Mouse (Mus musculus): ENCODE results near the gene Gm17657. TPM values are rescaled to one million over a fixed set of nuclear protein-coding genes. Genes with fewer than 3 reads are reported as not detected.
A peak's percentile ranks its signal among the peaks of the same experiment; 100 is the strongest.
"Not testable (repeated sequence)": the region's sequence is repeated elsewhere in the genome, so short reads cannot be mapped to it uniquely, and the experiment has no call there.

The Gm17657 gene
- total RNA-seq, 4 experiments from 2014 or later: not detected

DNA sequence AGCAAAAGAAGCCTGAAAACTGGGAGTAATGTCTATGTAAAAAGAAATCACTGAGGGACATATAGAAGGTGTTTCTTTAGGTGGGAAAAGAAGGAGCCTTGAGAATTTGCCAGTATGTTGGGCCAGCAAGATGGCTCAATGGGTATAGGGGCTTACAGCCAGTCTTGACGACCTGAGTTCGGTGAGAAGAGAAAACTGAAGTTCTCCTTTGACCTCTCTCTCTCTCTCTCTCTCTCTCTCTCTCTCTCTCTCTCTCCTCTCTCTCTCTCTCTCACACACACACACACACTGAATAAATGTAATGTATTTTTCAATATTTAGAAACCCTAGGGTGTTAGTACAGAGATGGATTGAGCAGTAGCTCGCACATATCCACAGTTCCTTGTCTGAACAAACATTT lies 944 bp downstream of the Gm17657 start:
- DNase-seq (ENCODE audit: low spot score in 2 of 2): no peak

GRCm38 (mm10) chr17:29545241-29545640 lies 4.2 kb downstream of the Gm17657 start:
- no peak for DNase-seq (ENCODE audit: low spot score in 2 of 2)

DNA sequence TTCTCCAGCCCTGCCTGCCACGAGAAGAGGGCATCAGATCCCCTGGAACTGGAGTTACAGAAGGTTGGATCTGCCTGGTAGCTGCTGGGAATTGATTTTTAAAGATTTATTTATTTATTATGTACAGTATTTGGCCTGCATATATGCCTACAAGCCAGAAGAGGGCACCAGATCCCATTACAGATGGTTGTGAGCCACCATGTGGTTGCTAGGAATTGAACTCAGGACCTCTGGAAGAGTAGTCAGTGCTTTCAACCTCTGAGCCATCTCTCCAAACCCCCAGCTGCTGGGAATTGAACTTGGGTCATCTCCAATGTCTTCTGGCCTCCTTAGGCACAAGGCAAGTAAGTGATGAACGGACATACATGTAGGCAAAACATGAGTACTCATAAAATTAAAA lies 5.4 kb downstream of the Gm17657 start:
- DNase-seq (ENCODE audit: low spot score in 2 of 2): no peak

DNA sequence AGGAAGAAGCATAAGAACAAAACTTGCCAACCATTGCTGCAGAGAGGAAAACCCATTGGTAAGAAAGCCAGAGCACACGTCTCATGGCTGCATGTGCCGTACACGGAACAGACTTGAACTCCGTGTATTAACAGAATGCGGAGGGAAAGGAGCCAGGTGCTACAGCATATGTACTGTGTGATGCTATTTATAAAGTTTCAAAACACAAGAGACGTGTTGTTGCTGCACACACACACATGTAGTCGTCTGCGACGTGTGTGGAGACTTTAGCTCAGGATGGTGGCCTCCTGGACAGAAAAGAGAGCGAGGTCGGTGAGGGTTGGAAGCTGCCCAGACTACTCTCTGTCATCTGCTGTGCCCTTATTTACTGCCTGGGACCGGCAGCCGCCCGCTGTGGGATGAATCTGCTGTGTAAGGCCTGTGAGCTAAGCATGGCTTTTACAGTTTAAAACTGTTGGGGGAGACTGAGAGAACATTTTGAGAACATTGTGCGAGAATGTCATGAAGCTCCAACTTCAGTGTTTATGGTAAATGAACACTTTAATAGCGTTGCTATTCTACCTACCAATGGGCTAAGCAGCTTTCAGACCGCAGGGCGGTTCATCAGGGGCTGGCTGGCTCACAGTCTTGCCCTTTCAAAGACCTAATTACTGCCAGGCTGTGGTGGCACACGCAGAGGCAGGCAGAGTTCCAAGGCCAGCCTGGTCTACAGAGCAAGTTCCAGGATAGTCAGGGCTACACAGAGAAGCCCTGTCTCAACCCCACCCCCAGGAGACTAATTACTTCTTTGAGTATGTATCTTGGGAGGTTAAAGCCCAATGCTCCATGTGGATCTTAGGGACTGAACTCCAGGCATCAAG lies 6.4 kb downstream of the Gm17657 start:
- no peak for DNase-seq (ENCODE audit: low spot score in 2 of 2)

GRCm38 (mm10) chr17:29541419-29541818 lies 8.0 kb downstream of the Gm17657 start:
- DNase-seq (ENCODE audit: low spot score in 2 of 2): no peak

DNA sequence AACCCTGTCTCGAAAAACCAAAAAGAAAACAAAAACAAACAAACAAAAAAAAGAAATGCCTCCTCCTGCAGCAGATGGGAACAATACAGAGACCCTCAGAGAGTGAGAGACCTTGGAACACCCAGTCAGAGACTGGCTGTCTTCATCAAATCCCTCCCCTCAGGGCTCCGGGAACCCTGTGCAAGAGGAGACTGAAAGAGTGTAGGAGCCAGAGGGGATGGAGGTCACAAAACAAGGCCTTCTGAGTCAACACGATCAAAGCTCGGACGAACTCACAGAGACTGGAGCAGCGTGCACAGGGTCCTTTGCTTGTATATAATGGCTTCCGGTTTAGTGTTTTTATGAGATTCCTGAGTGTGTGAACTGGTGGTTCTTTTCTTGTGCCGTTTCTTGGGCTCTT lies 9.0 kb downstream of the Gm17657 start:
- DNase-seq (ENCODE audit: low spot score in 2 of 2): no peak

- no peak for DNase-seq (ENCODE audit: low spot score in 2 of 2)
Observed at GRCm38 (mm10) chr17:29533866-29534265, 15.6 kb downstream of the Gm17657 start.

DNA sequence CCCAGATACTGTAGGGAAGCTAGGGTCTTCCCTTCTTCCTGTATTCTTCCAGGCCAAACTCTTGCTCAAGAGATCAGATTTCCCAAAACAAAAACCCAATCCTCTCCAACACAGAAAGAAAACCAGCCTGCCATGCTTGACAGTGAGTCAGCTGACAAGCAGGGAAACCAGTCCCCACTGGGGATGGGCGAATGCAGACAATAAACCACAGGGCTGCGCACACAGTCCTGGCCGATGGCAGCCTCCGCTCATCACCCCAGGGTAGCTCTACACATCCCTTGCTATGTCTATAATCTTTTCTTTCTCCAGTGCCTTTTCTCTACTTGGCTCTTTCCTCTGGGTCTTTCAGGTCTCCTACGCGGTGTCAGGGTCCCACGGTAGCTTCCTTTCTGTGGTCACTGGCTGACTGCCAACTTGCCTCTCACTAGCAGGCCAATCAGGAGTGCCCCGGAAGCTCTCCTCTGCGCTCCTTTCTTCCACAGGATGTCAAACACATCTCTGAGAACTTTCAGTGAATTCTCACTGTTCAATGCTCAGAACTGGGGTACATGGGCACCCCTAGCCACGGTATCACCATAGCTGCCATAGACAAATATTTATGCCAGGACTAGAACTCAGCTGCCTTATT lies 17.6 kb downstream of the Gm17657 start:
- no peak for DNase-seq (ENCODE audit: low spot score in 2 of 2)

DNA sequence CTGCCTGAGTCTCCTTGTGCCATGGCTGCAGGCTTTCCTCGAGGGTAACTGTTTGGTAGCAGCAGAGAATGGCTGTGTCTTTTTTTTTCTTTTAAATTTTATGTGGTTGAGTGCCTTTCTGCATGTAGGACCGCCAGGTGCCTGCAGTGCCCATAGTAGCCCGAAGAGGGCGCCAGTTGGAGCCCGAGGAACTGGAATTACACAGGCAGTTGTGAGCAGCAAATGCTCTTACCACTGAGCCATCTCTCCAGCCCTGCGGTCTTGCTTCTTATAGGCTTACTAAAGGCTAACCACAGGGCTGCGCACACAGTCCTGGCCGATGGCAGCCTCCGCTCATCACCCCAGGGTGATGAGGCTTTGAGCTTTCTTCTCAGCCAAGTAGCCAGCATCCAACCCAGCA lies 18.2 kb downstream of the Gm17657 start:
- DNase-seq (ENCODE audit: low spot score in 2 of 2): no peak

GRCm38 (mm10) chr17:29530508-29530907 lies 18.9 kb downstream of the Gm17657 start:
- DNase-seq (ENCODE audit: low spot score in 2 of 2): no peak

- no peak for DNase-seq (ENCODE audit: low spot score in 2 of 2)
Observed at GRCm38 (mm10) chr17:29528568-29529187, 20.8 kb downstream of the Gm17657 start.

- no peak for DNase-seq (ENCODE audit: low spot score in 2 of 2)
Observed at GRCm38 (mm10) chr17:29525613-29526012, 23.8 kb downstream of the Gm17657 start.

DNA sequence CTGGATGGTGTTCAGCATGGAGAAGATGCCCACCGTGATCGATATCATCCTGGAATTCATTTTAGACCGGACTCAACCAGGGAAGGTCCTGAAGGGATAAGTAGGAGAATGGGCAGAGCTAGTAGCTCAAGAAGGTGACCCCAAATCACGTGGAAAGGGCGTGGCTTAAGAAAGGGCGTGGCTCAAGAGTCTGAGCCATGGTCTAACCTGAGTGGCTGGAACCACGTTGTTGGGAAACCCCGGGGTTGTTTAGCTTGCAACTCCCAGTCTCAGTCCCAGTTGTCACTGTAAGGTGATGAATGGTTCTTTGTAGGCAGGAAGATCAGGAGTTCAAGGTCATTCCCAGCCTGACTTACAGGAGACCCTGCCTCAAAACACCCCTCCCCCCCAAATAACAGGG lies 29.7 kb downstream of the Gm17657 start:
- no peak for DNase-seq (ENCODE audit: low spot score in 2 of 2)

GRCm38 (mm10) chr17:29518665-29519064 lies 30.8 kb downstream of the Gm17657 start:
- DNase-seq (ENCODE audit: low spot score in 2 of 2): not testable (repeated sequence)

GRCm38 (mm10) chr17:29514435-29514834 lies 35.0 kb downstream of the Gm17657 start:
- peak; percentile 41 to 80 for DNase-seq (ENCODE audit: low spot score in 2 of 2)

DNA sequence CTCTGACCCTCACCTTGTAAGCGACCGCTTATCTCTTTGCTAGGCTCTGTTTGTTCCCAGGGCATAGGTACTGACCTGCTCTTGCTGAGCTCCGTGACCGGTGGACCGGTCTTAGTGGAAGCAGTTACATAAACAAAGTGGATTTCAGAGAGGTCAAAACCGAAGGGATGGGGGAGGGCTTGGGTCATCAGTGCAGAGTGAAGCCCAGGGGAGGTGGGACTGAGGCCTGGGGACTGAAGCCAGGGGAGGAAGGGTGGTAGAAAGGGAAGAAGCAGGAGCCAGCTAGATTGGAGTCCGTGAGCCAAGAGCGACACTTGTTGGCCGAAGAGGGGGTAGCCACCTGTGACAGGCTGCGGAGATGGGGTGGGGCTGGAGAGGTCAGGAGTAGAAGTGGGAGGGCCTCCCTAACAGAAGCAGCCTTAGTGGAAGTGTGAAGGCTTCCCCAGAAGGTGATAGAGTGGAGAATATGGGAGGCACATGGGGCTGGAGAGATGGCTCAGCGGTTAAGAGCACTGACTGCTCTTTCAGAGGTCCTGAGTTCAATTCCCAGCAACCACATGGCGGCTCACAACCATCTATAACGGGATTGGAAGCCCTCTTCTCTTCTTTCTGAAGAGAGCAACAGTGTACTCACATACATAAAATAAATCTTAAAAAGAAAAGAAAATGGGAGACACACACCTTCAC lies 36.3 kb downstream of the Gm17657 start:
- DNase-seq (ENCODE audit: low spot score in 2 of 2): no peak

DNA sequence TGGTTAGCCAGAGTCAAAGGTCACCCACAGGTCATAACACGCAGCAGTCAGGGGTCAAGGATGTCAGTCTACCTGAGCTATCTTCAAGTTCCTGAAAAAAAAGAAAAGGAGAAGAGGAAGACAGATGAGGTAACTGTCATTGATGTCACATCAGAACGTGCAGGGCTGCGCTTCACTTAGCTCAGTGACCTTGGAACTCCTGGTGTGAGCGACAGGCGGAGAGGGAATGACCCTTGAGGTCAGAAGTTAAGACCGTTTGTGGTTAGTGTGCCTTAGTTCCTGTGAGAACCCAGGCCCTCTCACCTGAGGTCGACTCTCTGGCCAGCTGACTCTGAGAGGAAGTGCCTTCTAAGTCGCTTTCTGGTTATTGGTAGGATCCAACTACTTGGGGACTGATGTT lies 38.7 kb downstream of the Gm17657 start:
- no peak for DNase-seq (ENCODE audit: low spot score in 2 of 2)

DNA sequence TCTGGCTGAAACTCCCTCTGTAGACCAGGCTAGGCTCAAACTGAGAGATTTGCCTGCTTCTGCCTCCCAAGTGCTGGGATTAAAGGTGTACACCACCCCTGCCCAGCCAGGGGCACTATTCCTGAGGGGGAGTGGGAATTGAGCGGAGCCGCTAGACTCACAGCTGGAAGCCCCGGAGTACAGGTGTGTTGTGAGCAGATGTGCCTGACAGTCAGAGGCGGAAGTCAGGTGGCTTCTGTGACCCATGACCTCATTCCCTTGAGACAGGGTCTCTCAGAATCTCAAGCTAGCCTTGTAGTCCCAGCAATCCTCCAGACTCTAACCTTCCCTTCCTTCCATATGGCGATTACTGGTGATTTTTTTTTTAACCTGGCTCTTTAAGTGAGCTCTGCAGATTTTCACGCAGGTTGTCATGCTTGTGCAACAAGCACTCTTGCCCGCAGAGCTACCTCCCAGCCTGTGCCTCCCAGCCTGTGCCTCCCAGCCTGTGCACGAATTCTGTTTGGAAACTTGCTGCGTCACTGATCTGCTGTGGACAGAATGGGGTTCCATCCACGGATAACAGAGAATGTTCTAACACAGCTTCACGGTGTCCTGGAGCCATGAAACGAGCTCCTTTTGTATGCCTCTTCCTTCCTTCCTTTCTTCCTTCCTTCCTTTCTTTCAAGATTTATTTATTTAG lies 40.4 kb downstream of the Gm17657 start:
- DNase-seq (ENCODE audit: low spot score in 2 of 2): no peak

DNA sequence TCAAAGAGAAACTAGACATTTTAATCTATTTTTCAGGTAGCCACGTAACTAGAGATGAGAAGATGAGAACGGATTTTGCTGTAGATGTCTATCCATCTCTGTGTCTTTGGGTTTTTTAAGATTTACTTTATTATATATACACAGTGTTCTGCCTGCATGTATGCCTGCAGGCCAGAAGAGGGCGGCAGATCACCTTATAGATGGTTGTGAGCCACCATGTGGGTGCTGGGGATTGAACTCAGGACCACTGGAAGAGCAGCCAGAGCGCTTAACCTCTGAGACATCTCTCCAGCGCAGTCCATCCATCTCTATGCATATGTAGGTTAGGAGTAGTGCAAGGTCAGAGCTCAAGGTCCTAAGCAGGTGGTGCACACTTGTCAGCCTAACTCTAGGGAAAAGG lies 45.7 kb downstream of the Gm17657 start:
- DNase-seq (ENCODE audit: low spot score in 2 of 2): no peak

DNA sequence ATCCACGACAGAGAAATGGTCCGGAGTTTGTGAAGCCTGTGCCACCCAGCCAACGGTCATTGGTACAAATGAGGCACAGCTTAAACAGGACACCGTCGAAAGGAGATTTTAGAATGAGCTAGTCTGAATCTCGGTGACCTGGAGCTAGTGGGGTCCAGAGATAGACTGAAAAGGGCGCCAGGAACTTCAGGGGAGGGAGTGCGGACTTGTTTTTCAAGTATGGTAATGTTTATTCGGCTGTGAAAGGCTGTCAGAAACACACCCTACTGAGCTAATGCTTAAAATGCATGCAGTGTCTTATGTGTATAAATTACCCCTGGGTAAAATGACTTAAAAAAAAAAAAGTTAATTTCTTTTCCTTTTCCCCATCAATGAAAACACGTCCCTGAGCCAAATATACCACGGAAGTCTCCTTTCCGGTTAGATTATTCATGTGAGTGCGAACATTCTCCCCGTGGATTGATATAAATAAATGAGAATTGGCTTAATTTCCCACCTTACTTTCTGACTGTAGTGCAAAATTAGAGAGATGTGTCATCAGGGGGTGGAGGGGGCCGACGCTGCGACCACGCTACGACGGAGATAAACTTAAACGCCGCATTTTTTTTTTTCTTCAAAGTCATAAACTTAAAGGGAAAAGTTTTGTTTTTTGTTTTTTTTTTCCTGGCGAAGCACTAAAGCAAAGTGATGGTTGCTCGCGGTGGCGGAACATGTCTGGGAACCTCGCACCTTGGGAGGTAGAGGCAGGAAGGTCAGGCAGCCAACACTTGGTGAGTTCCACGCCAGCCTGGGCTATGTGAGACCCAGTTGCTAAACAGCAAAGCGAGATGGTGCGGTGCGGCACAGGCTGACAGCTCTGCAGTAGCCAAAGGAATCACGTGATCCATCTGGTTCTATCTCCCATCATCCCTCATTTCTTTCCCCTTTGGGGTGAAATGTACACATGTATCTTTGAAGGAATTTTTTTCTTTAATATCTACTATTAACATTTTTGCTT lies 46.5 kb downstream of the Gm17657 start:
- DNase-seq (ENCODE audit: low spot score in 2 of 2): no peak
